Mouse (Mus musculus): ENCODE measurements around the gene Nell1.
"Not testable (repeated sequence)": the region's sequence is repeated elsewhere in the genome, so short reads cannot be mapped to it uniquely, and the experiment has no call there.

Gene Nell1

DNA sequence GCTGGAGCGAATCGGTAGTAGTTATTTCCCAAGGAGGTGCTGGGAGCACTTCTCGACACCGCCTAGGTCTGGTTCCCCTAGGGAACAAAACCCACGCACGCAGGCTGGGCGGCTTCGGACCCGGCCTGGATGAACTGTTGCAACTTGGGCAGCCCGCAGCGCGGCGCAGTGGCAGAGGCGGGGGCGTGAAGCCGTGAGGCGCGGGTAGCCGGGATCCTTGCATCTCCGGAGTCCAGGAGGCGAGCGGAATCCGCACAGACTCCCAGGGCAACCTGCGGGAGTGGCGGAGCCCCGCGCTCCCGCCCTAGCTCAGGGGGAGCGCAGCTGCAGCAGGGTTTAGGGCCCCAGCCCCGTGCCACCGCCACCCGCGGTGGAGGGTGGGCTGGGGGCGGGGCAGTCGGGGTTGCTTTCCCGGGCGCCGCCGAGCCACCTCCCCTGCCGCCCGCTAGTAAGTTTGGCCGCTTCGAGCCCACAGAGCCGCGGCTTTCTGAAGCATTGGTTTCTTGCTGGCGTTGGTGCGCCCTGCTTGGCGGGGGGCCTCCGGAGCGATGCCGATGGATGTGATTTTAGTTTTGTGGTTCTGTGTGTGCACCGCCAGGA lies at the start of gene Nell1:
Gene Nell1 (plus strand): TSS at position 24 of the 600 bp plus-strand sequence.
- DNase-seq = no peak

- no peak for DNase-seq
Observed at GRCm38 (mm10) chr7:49928571-49928970, 46.1 kb upstream of the Nell1 start.

DNA sequence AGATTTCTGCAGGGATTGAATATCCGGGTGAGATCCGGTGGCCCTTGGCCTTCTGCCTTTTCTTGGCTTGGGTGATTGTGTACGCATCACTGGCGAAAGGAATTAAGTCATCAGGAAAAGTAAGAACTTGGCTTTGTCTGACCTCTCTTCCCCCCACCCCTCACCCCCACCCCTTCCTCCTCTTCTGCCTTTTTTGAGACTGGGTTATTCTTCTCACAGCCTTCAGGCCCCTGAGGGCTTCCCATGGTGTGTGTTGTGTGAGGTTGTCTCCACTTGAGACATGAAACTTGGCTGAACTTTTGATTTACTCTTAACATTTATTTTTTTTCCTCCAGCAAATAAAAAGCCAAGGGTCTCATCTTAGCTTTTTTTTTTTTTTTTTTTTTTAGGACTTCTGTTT lies 44.7 kb upstream of the Nell1 start:
- no peak for DNase-seq

GRCm38 (mm10) chr7:49933386-49934115 lies 41.1 kb upstream of the Nell1 start:
- DNase-seq = not testable (repeated sequence)

DNA sequence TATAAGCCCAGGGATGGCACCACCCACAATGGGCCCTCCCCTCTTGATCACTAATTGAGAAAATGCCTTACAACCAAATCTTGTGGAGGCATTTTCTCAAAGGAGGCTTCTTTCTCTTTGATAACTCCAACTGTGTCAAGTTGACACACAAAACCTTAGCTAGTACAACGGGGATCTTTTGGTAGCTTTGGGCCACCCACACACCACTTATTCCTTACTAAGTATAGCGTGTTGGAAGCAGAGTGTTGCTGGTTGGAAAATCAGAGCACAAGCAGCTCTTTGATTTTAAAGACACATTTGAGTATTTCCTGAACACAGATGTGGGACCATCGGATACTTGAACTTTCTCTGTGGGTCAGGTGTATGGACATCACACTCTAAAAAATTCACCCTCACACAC lies 37.8 kb upstream of the Nell1 start:
- no peak for DNase-seq

DNA sequence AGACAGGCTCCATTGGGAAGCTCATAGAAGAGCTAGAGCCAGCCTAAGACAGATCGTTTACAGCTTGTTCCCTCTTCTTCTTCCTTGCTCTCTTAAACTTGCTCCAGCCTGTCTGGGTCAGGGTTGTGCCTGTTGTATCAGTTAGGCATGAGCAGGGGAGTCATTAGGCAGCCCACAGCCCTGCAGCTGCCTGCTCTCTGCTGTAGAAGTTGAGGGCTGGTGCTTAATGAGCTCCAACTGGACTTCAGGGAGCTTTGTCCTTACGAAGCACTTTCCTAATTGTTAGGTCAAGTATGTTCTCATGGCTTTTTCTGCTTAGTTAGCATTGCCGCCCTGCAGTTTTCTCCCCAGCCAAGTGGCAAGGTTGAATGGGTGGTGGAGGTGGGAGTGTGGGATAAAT lies 32.6 kb upstream of the Nell1 start:
- DNase-seq = no peak

DNA sequence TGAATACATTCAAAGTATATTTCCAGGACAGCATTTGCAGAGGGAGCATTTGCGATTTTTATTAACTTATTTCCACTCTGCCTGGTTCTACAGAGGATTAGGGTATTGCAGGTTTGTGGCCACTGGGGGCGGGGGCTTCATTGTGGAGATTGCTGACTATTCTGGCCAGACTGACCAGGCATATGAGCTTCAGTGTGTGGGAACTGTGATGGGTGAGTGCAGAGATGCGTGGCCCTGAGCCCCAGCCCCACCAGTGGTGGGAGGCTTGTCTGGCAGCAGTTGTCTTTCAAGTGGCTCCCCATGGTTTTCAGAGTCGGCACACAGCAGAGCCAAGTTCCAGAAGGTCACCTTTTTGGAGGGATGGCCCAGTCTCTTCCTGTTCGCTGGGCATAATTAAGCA lies 32.2 kb upstream of the Nell1 start:
- DNase-seq = no peak

- no peak for DNase-seq
Observed at GRCm38 (mm10) chr7:49946691-49947090, 28.0 kb upstream of the Nell1 start.

- DNase-seq = no peak
Observed at GRCm38 (mm10) chr7:49953546-49954181, 21.0 kb upstream of the Nell1 start.

- no peak for DNase-seq
Observed at GRCm38 (mm10) chr7:49954834-49955233, 19.8 kb upstream of the Nell1 start.

- DNase-seq = no peak
Observed at GRCm38 (mm10) chr7:49957142-49957541, 17.5 kb upstream of the Nell1 start.

GRCm38 (mm10) chr7:49963764-49964163 lies 10.9 kb upstream of the Nell1 start:
- no peak for DNase-seq

- DNase-seq = no peak
Observed at GRCm38 (mm10) chr7:49969516-49969915, 5.1 kb upstream of the Nell1 start.

DNA sequence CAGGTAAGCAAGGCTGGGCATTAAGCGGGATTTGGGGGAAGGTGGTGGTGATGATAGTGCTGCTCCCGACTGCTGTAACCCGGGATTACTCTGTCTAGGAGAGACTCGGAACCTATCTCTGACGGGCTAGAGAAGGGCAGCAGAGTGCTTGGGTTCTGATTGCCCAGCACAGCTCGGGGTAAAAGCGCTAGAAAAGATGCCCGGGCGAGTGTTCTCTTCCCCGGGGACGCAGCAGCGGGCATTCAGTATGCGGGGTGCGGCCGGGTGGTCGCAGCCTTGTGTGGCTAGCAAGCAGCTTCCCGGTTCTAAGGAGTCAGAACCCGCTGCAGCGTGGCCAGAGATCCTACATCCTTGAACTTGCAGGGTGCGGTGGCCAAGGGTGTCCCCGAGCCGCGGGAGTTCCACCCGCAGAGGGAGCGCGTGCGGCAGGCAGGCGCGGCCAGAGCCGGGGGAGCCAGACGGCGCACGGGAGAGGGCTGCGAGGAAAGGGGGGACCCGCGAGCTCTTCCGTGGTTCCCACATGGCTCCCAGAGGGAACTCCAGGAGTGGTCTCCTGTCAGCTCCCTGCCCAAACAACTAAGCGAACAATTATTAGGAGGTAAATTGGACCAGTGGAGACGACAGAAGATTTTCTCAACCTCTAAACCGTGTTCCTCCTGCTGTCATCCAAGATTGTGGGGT lies 917 bp downstream of the Nell1 start:
- no peak for DNase-seq

GRCm38 (mm10) chr7:49981511-49982227 lies 7.0 kb downstream of the Nell1 start:
- no peak for DNase-seq

- DNase-seq = no peak
Observed at GRCm38 (mm10) chr7:49984698-49985097, 10.0 kb downstream of the Nell1 start.

DNA sequence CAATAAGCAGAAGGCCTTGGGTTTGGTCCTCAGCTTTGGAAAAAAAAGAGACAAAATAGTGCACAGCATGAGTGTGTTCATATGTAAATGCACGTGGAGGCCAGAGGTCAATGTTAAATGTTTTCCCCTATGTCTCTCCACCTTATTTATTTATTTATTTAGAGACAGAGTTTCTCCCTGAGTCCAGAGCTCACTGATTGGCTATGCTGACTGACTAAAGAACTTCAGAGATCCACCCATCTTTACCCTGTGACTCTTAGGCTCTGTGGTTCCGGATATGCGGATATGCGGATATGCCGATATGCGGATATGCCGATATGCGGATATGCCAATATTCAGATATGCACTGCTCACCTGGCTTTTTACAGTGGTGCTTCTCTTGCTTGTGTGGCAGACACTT lies 11.3 kb downstream of the Nell1 start:
- DNase-seq = no peak

GRCm38 (mm10) chr7:49999321-49999720 lies 24.7 kb downstream of the Nell1 start:
- no peak for DNase-seq

GRCm38 (mm10) chr7:50005268-50005667 lies 30.6 kb downstream of the Nell1 start:
- no peak for DNase-seq

- no peak for DNase-seq
Observed at GRCm38 (mm10) chr7:50035187-50036153, 60.8 kb downstream of the Nell1 start.

DNA sequence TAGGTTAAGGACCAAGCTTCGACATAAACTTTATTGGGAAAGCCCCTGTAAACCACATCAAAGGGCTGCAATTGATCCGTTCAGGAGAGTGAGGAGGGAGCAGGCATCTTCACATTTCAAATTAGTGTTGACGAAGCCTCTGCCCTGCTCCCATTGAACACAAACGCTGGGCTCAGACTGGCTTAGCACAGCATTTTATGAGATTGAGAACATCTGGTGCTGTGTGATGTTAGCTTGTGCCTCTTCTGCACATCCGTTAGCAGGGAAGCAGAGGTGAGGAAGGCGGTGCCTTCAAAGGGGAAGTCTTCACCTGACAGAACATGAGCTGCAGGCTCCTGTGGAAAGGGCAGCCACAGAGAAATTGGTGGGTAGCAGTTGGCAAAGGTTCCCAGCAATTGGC lies 66.4 kb downstream of the Nell1 start:
- DNase-seq = no peak

- DNase-seq = no peak
Observed at GRCm38 (mm10) chr7:50050144-50050543, 75.5 kb downstream of the Nell1 start.
